Mouse (Mus musculus): ENCODE measurements at regions not wholly inside any gene's neighbourhood (a gene's known extent, or its start where the extent isn't known, plus 50 kb on each side); places are given as distances from the start of the nearest gene placed in this dataset.

GRCm38 (mm10) chr2:74217437-74217836 is 306.3 kb upstream of the Atp5g3 start:
- Histone ChIP-seq H3K4me1 (ENCODE audit: control insufficient read depth, insufficient read depth, low read depth, low read length) (no peaks in the 10 kb centered on the region), H3K9me3 (ENCODE audit: control insufficient read depth, low read length) (no peaks in the 10 kb centered on the region), H3K4me3 (ENCODE audit: low read length) (no peak overlapping the region), H3K27ac (ENCODE audit: low read depth, low read length) (no peak overlapping the region), H3K9ac (ENCODE audit: low read depth, low read length) (no peak overlapping the region), H3K36me3 (ENCODE audit: control insufficient read depth, insufficient read depth, low read length) (no peaks in the 10 kb centered on the region), H3K27me3 (replicated peaks; ENCODE audit: control insufficient read depth, insufficient read depth, low read length) (no peaks in the 10 kb centered on the region; the same call in 1 of the 2 replicates), H3K4me2 (ENCODE audit: low read length) (no peak overlapping the region)
- no peak for ATAC-seq
- WGBS = 89% methylated on average over 3 of the region's 3 CpGs

- Histone ChIP-seq H3K4me3 (ENCODE audit: low read length) (no peak overlapping the region), H3K9me3 (ENCODE audit: control insufficient read depth, low read length) (no peaks in the 10 kb centered on the region), H3K36me3 (ENCODE audit: control insufficient read depth, insufficient read depth, low read length) (no peaks in the 10 kb centered on the region), H3K4me1 (ENCODE audit: control insufficient read depth, insufficient read depth, low read depth, low read length) (no peaks in the 10 kb centered on the region; the same call in none of the 2 replicates), H3K27ac (ENCODE audit: low read depth, low read length) (no peak overlapping the region), H3K4me2 (ENCODE audit: low read length) (0 out of 2 replicates have a peak overlapping the region, but pooled peaks have one; percentile 6), H3K9ac (ENCODE audit: low read depth, low read length) (no peak overlapping the region), H3K27me3 (replicated peaks; ENCODE audit: control insufficient read depth, insufficient read depth, low read length) (no peaks in the 10 kb centered on the region)
- WGBS = 31% methylated on average over 9 of the region's 9 CpGs
- peak; percentile 70 for ATAC-seq
Measured at GRCm38 (mm10) chr2:74210210-74210609, 299.1 kb upstream of the Atp5g3 start.

GRCm38 (mm10) chr2:74209421-74209917 is 298.3 kb upstream of the Atp5g3 start:
- Histone ChIP-seq H3K27me3 (replicated peaks; ENCODE audit: control insufficient read depth, insufficient read depth, low read length) (no peaks in the 10 kb centered on the region), H3K9me3 (ENCODE audit: control insufficient read depth, low read length) (no peaks in the 10 kb centered on the region), H3K4me3 (ENCODE audit: low read length) (no peak overlapping the region), H3K9ac (ENCODE audit: low read depth, low read length) (no peak overlapping the region), H3K4me2 (ENCODE audit: low read length) (no peak overlapping the region), H3K27ac (ENCODE audit: low read depth, low read length) (no peak overlapping the region), H3K36me3 (ENCODE audit: control insufficient read depth, insufficient read depth, low read length) (no peaks in the 10 kb centered on the region), H3K4me1 (ENCODE audit: control insufficient read depth, insufficient read depth, low read depth, low read length) (no peaks in the 10 kb centered on the region; the same call in none of the 2 replicates)
- no peak for ATAC-seq
- 55% methylated on average over 3 of the region's 3 CpGs for WGBS

- 48% methylated on average over 10 of the region's 10 CpGs for WGBS
- no peak for ATAC-seq
- Histone ChIP-seq H3K4me3 (ENCODE audit: low read length) (no peak overlapping the region), H3K36me3 (ENCODE audit: control insufficient read depth, insufficient read depth, low read length) (no peaks in the 10 kb centered on the region), H3K4me1 (ENCODE audit: control insufficient read depth, insufficient read depth, low read depth, low read length) (no peaks in the 10 kb centered on the region; the same call in none of the 2 replicates), H3K4me2 (ENCODE audit: low read length) (no peak overlapping the region), H3K9me3 (ENCODE audit: control insufficient read depth, low read length) (no peaks in the 10 kb centered on the region), H3K27ac (ENCODE audit: low read depth, low read length) (no peak overlapping the region), H3K9ac (ENCODE audit: low read depth, low read length) (no peak overlapping the region), H3K27me3 (replicated peaks; ENCODE audit: control insufficient read depth, insufficient read depth, low read length) (no peaks in the 10 kb centered on the region)
Measured at GRCm38 (mm10) chr2:74207440-74207839, 296.3 kb upstream of the Atp5g3 start.

GRCm38 (mm10) chr2:74202776-74203175 is 291.6 kb upstream of the Atp5g3 start:
- Histone ChIP-seq H3K27me3 (replicated peaks; ENCODE audit: control insufficient read depth, insufficient read depth, low read length) (no peaks in the 10 kb centered on the region), H3K9ac (ENCODE audit: low read depth, low read length) (no peak overlapping the region), H3K4me2 (ENCODE audit: low read length) (no peak overlapping the region), H3K4me1 (ENCODE audit: control insufficient read depth, insufficient read depth, low read depth, low read length) (0 out of 2 replicates have a peak, but pooled peaks cover 2% of the 10 kb centered on the region), H3K4me3 (ENCODE audit: low read length) (no peak overlapping the region), H3K36me3 (ENCODE audit: control insufficient read depth, insufficient read depth, low read length) (no peaks in the 10 kb centered on the region), H3K27ac (ENCODE audit: low read depth, low read length) (no peak overlapping the region), H3K9me3 (ENCODE audit: control insufficient read depth, low read length) (no peaks in the 10 kb centered on the region)
- 56% methylated on average over 3 of the region's 3 CpGs for WGBS
- no peak for ATAC-seq

- 31% methylated on average over 11 of the region's 11 CpGs for WGBS
Measured at GRCm38 (mm10) chr2:74201608-74202323, 290.6 kb upstream of the Atp5g3 start.

GRCm38 (mm10) chr2:74199550-74199949 is 288.4 kb upstream of the Atp5g3 start:
- no peak for ATAC-seq
- H3K36me3 ChIP-seq (ENCODE audit: control insufficient read depth, insufficient read depth, low read length) = no peaks in the 10 kb centered on the region
- H3K4me2 ChIP-seq (ENCODE audit: low read length) = no peak overlapping the region
- H3K4me1 ChIP-seq (ENCODE audit: control insufficient read depth, insufficient read depth, low read depth, low read length) = 0 out of 2 replicates have a peak, but pooled peaks cover 2% of the 10 kb centered on the region
- H3K9ac ChIP-seq (ENCODE audit: low read depth, low read length) = no peak overlapping the region
- H3K4me3 ChIP-seq (ENCODE audit: low read length) = no peak overlapping the region
- 51% methylated on average over 12 of the region's 12 CpGs for WGBS
- no peaks in the 10 kb centered on the region for H3K9me3 ChIP-seq (ENCODE audit: control insufficient read depth, low read length)
- no peak overlapping the region for H3K27ac ChIP-seq (ENCODE audit: low read depth, low read length)
- no peaks in the 10 kb centered on the region for H3K27me3 ChIP-seq (replicated peaks; ENCODE audit: control insufficient read depth, insufficient read depth, low read length)

More at GRCm38 (mm10) chr2:74201608-74202323, 290.6 kb upstream of the Atp5g3 start:
- ATAC-seq = no peak
- Histone ChIP-seq H3K9ac (ENCODE audit: low read depth, low read length) (no peak overlapping the region), H3K27me3 (replicated peaks; ENCODE audit: control insufficient read depth, insufficient read depth, low read length) (no peaks in the 10 kb centered on the region), H3K4me1 (ENCODE audit: control insufficient read depth, insufficient read depth, low read depth, low read length) (0 out of 2 replicates have a peak, but pooled peaks cover 2% of the 10 kb centered on the region), H3K36me3 (ENCODE audit: control insufficient read depth, insufficient read depth, low read length) (no peaks in the 10 kb centered on the region), H3K4me2 (ENCODE audit: low read length) (no peak overlapping the region), H3K27ac (ENCODE audit: low read depth, low read length) (no peak overlapping the region), H3K9me3 (ENCODE audit: control insufficient read depth, low read length) (no peaks in the 10 kb centered on the region), H3K4me3 (ENCODE audit: low read length) (no peak overlapping the region)

- no peak for ATAC-seq
- H3K36me3 ChIP-seq (ENCODE audit: control insufficient read depth, insufficient read depth, low read length) = no peaks in the 10 kb centered on the region
- no peaks in the 10 kb centered on the region for H3K9me3 ChIP-seq (ENCODE audit: control insufficient read depth, low read length)
- no peaks in the 10 kb centered on the region for H3K27me3 ChIP-seq (replicated peaks; ENCODE audit: control insufficient read depth, insufficient read depth, low read length)
- H3K4me1 ChIP-seq (ENCODE audit: control insufficient read depth, insufficient read depth, low read depth, low read length) = no peaks in the 10 kb centered on the region
- no peak overlapping the region for H3K4me3 ChIP-seq (ENCODE audit: low read length)
- H3K27ac ChIP-seq (ENCODE audit: low read depth, low read length) = no peak overlapping the region
- H3K4me2 ChIP-seq (ENCODE audit: low read length) = no peak overlapping the region
- WGBS = 29% methylated on average over 8 of the region's 8 CpGs
- no peak overlapping the region for H3K9ac ChIP-seq (ENCODE audit: low read depth, low read length)
Measured at GRCm38 (mm10) chr2:74187963-74188790, 277.1 kb upstream of the Atp5g3 start.

- no peak for ATAC-seq
- Histone ChIP-seq H3K9ac (ENCODE audit: low read depth, low read length) (no peak overlapping the region), H3K27me3 (replicated peaks; ENCODE audit: control insufficient read depth, insufficient read depth, low read length) (no peaks in the 10 kb centered on the region), H3K9me3 (ENCODE audit: control insufficient read depth, low read length) (no peaks in the 10 kb centered on the region), H3K4me1 (ENCODE audit: control insufficient read depth, insufficient read depth, low read depth, low read length) (no peaks in the 10 kb centered on the region), H3K27ac (ENCODE audit: low read depth, low read length) (no peak overlapping the region), H3K36me3 (ENCODE audit: control insufficient read depth, insufficient read depth, low read length) (no peaks in the 10 kb centered on the region), H3K4me3 (ENCODE audit: low read length) (no peak overlapping the region), H3K4me2 (ENCODE audit: low read length) (no peak overlapping the region)
- WGBS = 76% methylated on average over 1 of the region's 1 CpGs
Measured at GRCm38 (mm10) chr2:74178106-74178505, 267.0 kb upstream of the Atp5g3 start.
